Mouse (Mus musculus): ENCODE data around the gene Rapgef2. TPM values are rescaled to one million over a fixed set of nuclear protein-coding genes. Genes with fewer than 3 reads are reported as not detected.

The Rapgef2 gene
- polyA plus RNA-seq, 1 experiment = 3.6 TPM

Other genes starting within 250 kb of the Rapgef2 start
- not detected in 2 replicates for gene Gm17359, start 50.1 kb upstream of the Rapgef2 start, polyA plus RNA-seq (2012; rRNA removed)